Mouse (Mus musculus) stomach, embryonic 16.5 days (tissue): ENCODE measurements around the gene Prrg4. TPM values are rescaled to one million over a fixed set of nuclear protein-coding genes. Genes with fewer than 3 reads are reported as not detected.
"Not testable (repeated sequence)": the region's sequence is repeated elsewhere in the genome, so short reads cannot be mapped to it uniquely, and the experiment has no call there.

Experiments used
- ATAC-seq: fragments of 200-750 bp; cut with Nextera tagmentation; 2 replicates; pipeline ENCODE4 v1.8.0; 2017; ENCODE audit warnings: moderate number of reproducible peaks, moderate TSS enrichment; ENCODE audit not compliant: insufficient read depth, low FRiP score
- H3K27ac ChIP-seq: fragments of 300-500 bp; sonication (generic); 2 replicates; pipeline ENCODE4 v1.5.1; 2014; ENCODE audit warnings: low read length
- H3K27me3 ChIP-seq: fragments of 300-500 bp; sonication (generic); 2 replicates; pipeline ENCODE4 v1.6.1; 2014; ENCODE audit warnings: low read length, control low read depth, mixed read lengths; ENCODE audit not compliant: control insufficient read depth, insufficient read depth
- H3K36me3 ChIP-seq: fragments of 300-500 bp; sonication (generic); 2 replicates; pipeline ENCODE4 v1.6.1; 2014; ENCODE audit warnings: low read length; ENCODE audit not compliant: control insufficient read depth, insufficient read depth
- H3K4me1 ChIP-seq: fragments of 300-500 bp; sonication (generic); 2 replicates; pipeline ENCODE4 v1.6.1; 2014; ENCODE audit warnings: low read length, control low read depth, mixed read lengths; ENCODE audit not compliant: control insufficient read depth, insufficient read depth
- H3K4me2 ChIP-seq: fragments of 300-500 bp; sonication (generic); 2 replicates; pipeline ENCODE4 v1.6.1; 2014; ENCODE audit warnings: low read depth, low read length, mixed read lengths
- H3K4me3 ChIP-seq: fragments of 300-500 bp; sonication (generic); replicated peaks from 2 replicates; pipeline ENCODE4 v1.5.1; 2014; ENCODE audit warnings: mild to moderate bottlenecking, low read length
- H3K9ac ChIP-seq: fragments of 300-500 bp; sonication (generic); 2 replicates; pipeline ENCODE4 v1.6.1; 2014; ENCODE audit warnings: low read length
- H3K9me3 ChIP-seq: fragments of 300-500 bp; sonication (generic); replicated peaks from 2 replicates; pipeline ENCODE4 v1.6.1; 2016; ENCODE audit warnings: low read length, control low read depth; ENCODE audit not compliant: control insufficient read depth
- WGBS: fragments of 180-500 bp; shearing (Covaris S2); extraction: QIAGEN DNeasy Blood & Tissue Kit; methylation state at CpG from one replicate; pipeline ENCODE4 v1.1.7; 2014; 5-methylcytosine and 5-hydroxymethylcytosine counted together
- polyA plus RNA-seq: library from polyadenylated mRNA; unstranded; fragments of >200 nt; fragmentation: Nextera tagmentation; extraction: Ambion mirVana; gene quantifications from 2 replicates; pipeline ENCODE4 v1.2.1, GENCODE M21; 2015

Gene Prrg4
- polyA plus RNA-seq, 1 experiment from 2014 or later, result 6.3 TPM

- Histone ChIP-seq H3K27me3 (no peaks in the 10 kb centered on the region), H3K4me1 (no peaks in the 10 kb centered on the region), H3K4me2 (no peak overlapping the region), H3K4me3 (no peak overlapping the region), H3K36me3 (no peaks in the 10 kb centered on the region), H3K9ac (no peak overlapping the region), H3K27ac (no peak overlapping the region), H3K9me3 (no peaks in the 10 kb centered on the region)
- no peak for ATAC-seq
- WGBS, result 73% methylated on average over 10 of the region's 10 CpGs
Measured at GRCm38 (mm10) chr2:104860426-104860825, 10.8 kb upstream of the Prrg4 start.

DNA sequence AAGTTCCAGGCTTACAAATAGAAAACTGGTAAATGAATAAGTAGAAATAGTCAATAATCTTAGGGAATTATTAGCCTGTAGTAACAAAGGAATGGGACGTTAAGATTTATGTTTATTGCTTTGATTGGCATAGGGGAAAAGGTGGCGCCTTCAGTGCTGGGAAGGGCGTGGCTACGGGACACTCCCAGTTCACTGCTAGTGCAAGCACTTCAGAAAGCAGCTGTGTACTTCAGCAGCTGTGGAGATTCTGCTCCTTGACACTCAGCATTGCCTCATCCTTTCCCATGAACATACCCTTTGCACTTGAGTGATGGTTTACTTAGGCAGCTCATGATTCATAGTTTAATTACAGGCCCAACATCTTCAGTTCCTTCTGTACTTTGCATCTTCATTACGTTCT lies 9.4 kb upstream of the Prrg4 start:
- ATAC-seq, result peak; percentile 75; the same call in 1 of the 2 replicates

GRCm38 (mm10) chr2:104858083-104858482 lies 8.4 kb upstream of the Prrg4 start:
- H3K4me1 ChIP-seq, H3K27ac ChIP-seq, H3K27me3 ChIP-seq, H3K4me2 ChIP-seq, H3K4me3 ChIP-seq, H3K9me3 ChIP-seq, H3K9ac ChIP-seq, H3K36me3 ChIP-seq, ATAC-seq: not testable (repeated sequence)
- 87% methylated on average over 3 of the region's 3 CpGs for WGBS

More for the DNA sequence above, 9.4 kb upstream of the Prrg4 start:
- Histone ChIP-seq H3K36me3 (no peaks in the 10 kb centered on the region), H3K27me3 (no peaks in the 10 kb centered on the region), H3K4me2 (no peak overlapping the region), H3K27ac (no peak overlapping the region), H3K4me1 (no peaks in the 10 kb centered on the region), H3K9me3 (no peaks in the 10 kb centered on the region), H3K4me3 (no peak overlapping the region), H3K9ac (no peak overlapping the region)
- 45% methylated on average over 5 of the region's 5 CpGs for WGBS

- H3K4me3 ChIP-seq, result no peak overlapping the region
- H3K4me1 ChIP-seq, result no peaks in the 10 kb centered on the region
- no peak overlapping the region for H3K4me2 ChIP-seq
- H3K27ac ChIP-seq, result peak overlapping the region; percentile 67
- H3K27me3 ChIP-seq, result no peaks in the 10 kb centered on the region
- H3K36me3 ChIP-seq, result no peaks in the 10 kb centered on the region
- H3K9ac ChIP-seq, result no peak overlapping the region
- no peaks in the 10 kb centered on the region for H3K9me3 ChIP-seq
- ATAC-seq, result no peak
- WGBS, result 53% methylated on average over 1 of the region's 1 CpGs
Measured at GRCm38 (mm10) chr2:104856218-104856617, 6.5 kb upstream of the Prrg4 start.

DNA sequence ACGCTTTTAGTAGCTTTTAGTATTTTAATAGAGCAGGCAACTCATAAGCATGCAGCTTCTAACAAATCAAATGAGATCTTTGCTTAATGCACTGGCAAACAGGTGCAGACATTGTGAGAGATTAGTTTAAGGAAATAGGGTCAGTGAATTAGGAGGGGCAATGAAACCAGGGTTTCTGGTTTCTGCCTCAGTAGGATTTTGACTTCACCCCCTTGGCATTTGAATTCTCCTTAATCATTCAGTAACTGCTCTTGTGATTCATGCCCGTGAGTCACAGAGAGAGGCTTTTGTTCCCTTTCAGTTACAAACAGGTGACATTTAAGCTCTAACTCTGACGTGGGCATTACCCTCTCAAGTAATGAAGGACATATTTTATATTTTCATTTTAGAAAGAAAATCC lies 6.1 kb upstream of the Prrg4 start:
- ATAC-seq, result peak; percentile 62; the same call in 1 of the 2 replicates
- H3K27ac ChIP-seq, result peak overlapping the region; percentile 64; the same call in 1 of the 2 replicates
- WGBS, result 43% methylated on average over 3 of the region's 3 CpGs

DNA sequence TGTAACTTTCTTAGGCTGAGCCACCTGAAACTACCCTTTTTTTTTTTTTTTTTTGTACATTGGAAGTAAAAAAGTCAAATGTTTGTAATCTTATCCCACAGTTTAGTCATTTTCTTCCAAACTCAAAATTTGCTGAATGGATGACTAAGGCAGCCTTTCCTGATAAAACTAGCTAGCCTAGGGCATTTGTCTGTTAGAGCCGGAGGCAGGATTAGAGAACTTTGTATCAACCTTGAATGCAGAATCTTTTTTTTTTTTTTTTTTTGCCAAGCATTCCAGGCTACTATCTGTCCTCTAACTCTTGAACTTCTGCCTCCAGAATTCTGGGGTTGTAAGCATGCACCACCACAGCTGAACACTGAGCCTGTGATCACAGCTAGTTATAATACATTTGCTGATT lies 5.2 kb upstream of the Prrg4 start:
- 45% methylated on average over 1 of the region's 1 CpGs for WGBS
- Histone ChIP-seq H3K27ac (no peak overlapping the region), H3K4me2 (no peak overlapping the region), H3K9ac (no peak overlapping the region), H3K27me3 (no peaks in the 10 kb centered on the region), H3K4me1 (no peaks in the 10 kb centered on the region), H3K36me3 (no peaks in the 10 kb centered on the region), H3K9me3 (no peaks in the 10 kb centered on the region), H3K4me3 (no peak overlapping the region)
- ATAC-seq, result no peak

More for the DNA sequence above, 6.1 kb upstream of the Prrg4 start:
- Histone ChIP-seq H3K9me3 (no peaks in the 10 kb centered on the region), H3K4me3 (no peak overlapping the region), H3K36me3 (no peaks in the 10 kb centered on the region), H3K4me2 (no peak overlapping the region), H3K27me3 (no peaks in the 10 kb centered on the region), H3K4me1 (no peaks in the 10 kb centered on the region), H3K9ac (no peak overlapping the region)

GRCm38 (mm10) chr2:104852546-104852945 lies 2.9 kb upstream of the Prrg4 start:
- no peak overlapping the region for H3K9ac ChIP-seq
- ATAC-seq, result no peak
- H3K4me2 ChIP-seq, result no peak overlapping the region
- no peaks in the 10 kb centered on the region for H3K9me3 ChIP-seq
- no peaks in the 10 kb centered on the region for H3K27me3 ChIP-seq
- no peaks in the 10 kb centered on the region; the same call in 1 of the 2 replicates for H3K4me1 ChIP-seq
- no peaks in the 10 kb centered on the region for H3K36me3 ChIP-seq
- H3K4me3 ChIP-seq, result no peak overlapping the region
- H3K27ac ChIP-seq, result no peak overlapping the region
- 90% methylated on average over 7 of the region's 7 CpGs for whole genome bisulfite sequencing

DNA sequence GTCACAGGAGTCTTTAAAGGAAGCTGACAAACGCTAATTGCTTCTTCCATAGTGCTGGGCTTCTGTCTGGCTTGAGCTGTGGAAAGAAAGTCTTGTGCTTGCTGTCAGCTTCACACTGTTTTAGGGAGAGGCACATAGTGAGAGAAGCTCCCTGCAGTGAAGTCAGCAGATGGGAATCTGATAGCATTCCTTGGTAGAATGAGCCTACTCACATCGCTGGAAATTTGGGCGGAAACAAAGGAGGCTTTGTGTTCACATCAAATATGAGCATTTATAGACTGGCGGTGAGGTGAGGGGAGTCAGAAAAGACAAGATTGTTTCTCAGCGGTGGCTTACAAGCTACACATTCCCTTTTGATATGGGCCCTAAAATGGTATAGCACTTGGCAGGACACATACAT lies 2.0 kb upstream of the Prrg4 start:
- H3K9me3 ChIP-seq, result no peaks in the 10 kb centered on the region
- H3K27ac ChIP-seq, result no peak overlapping the region
- H3K4me1 ChIP-seq, result peaks cover 3% of the 10 kb centered on the region; the same call in 1 of the 2 replicates
- H3K4me2 ChIP-seq, result no peak overlapping the region
- 31% methylated on average over 5 of the region's 5 CpGs for WGBS
- H3K9ac ChIP-seq, result no peak overlapping the region
- no peaks in the 10 kb centered on the region for H3K36me3 ChIP-seq
- H3K4me3 ChIP-seq, result no peak overlapping the region
- no peaks in the 10 kb centered on the region for H3K27me3 ChIP-seq
- no peak for ATAC-seq

DNA sequence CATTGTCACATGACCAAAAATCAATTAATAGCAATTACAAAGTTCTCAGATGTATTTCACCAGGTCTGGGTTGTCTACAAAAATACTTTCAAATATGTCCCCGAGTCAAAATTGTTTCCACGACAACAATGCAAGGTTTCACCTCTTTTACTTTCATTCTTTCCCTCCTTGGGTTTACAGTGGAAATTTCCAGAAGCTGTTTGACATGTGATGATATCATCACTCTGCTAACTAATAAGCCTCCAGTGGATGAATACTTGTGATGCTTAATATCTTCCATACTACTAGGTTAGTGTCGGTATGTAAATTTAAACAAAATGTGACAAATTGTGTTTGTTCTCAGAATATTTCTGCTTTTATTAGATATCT lies 299 bp upstream of the Prrg4 start:
- H3K9me3 ChIP-seq, result no peaks in the 10 kb centered on the region
- no peak overlapping the region for H3K27ac ChIP-seq
- 58% methylated on average over 3 of the region's 3 CpGs for WGBS
- ATAC-seq, result no peak
- peak overlapping the region; percentile 78 for H3K9ac ChIP-seq
- peak overlapping the region; percentile 62 for H3K4me3 ChIP-seq
- no peaks in the 10 kb centered on the region for H3K36me3 ChIP-seq
- peaks cover 3% of the 10 kb centered on the region; the same call in 1 of the 2 replicates for H3K4me1 ChIP-seq
- no peaks in the 10 kb centered on the region for H3K27me3 ChIP-seq
- H3K4me2 ChIP-seq, result peak overlapping the region; percentile 97
